Mouse (Mus musculus) cortical plate, adult 2 months (tissue): ENCODE data around the gene Tbc1d2.

Experiments used
- CTCF ChIP-seq: fragments of 200-500 bp; IDR thresholded peaks from 2 replicates; pipeline ENCODE4 v1.5.1; 2011; ENCODE audit warnings: mild to moderate bottlenecking, control low read depth, low read length; ENCODE audit not compliant: insufficient read depth; ENCODE audit errors: extremely low read depth
- POLR2A ChIP-seq: fragments of 200-500 bp; IDR thresholded peaks from 2 replicates; pipeline ENCODE4 v1.6.1; 2011; ENCODE audit warnings: mild to moderate bottlenecking, low read length, control low read depth; ENCODE audit not compliant: insufficient read depth; ENCODE audit errors: extremely low read depth

GRCm38 (mm10) chr4:46563847-46564246 is 86.2 kb downstream of the Tbc1d2 start:
- no peak for TF ChIP-seq CTCF
- TF ChIP-seq POLR2A: no peak
